Mouse (Mus musculus): ENCODE data around the gene Alkbh5. TPM values are rescaled to one million over a fixed set of nuclear protein-coding genes. Genes with fewer than 3 reads are reported as not detected.
"Not testable (repeated sequence)": the region's sequence is repeated elsewhere in the genome, so short reads cannot be mapped to it uniquely, and the experiment has no call there.

Alkbh5 gene
- polyA plus RNA-seq, 1 experiment from 2014 or later, result 30.1 TPM

DNA sequence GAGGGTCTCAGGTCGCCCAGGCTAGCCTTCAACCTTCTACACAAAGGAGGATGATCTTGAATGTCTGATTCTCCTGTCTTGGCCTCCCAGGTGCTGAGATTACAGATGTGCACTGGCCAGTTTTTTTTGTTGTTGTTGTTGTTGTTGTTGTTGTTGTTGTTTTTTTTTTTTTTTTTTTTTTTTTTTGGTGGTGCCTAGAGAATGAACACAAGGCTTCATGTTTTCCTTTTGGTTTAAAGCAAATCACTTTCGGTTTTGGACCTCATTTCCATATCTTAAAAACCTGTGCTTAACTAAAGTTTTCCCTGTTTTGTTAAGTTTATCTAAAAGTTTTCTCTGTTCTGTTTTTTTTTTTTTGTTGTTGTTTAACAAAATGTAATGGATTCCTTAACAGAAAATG, 3.4 kb downstream of the Alkbh5 start:
- no peaks in the 10 kb centered on the region for H3K9me3 ChIP-seq (ENCODE audit: control insufficient read depth, low read length)
- H3K36me3 ChIP-seq (ENCODE audit: control insufficient read depth, insufficient read depth, low read length), result peaks cover 25% of the 10 kb centered on the region
- no peak for DNase-seq (ENCODE audit: low spot score)
- peak overlapping the region; percentile 95 for H3K9ac ChIP-seq (ENCODE audit: low read depth, low read length)
- H3K4me1 ChIP-seq (ENCODE audit: control insufficient read depth, insufficient read depth, low read length), result peaks cover 35% of the 10 kb centered on the region
- WGBS, result 8% methylated on average over 2 of the region's 2 CpGs
- H3K4me2 ChIP-seq (ENCODE audit: low read depth, low read length), result peak overlapping the region; percentile 98
- H3K27me3 ChIP-seq (replicated peaks; ENCODE audit: control insufficient read depth, insufficient read depth, low read length), result no peaks in the 10 kb centered on the region
- H3K4me3 ChIP-seq (ENCODE audit: low read depth, low read length), result peak overlapping the region; percentile 96
- no peak overlapping the region for H3K27ac ChIP-seq (replicated peaks; ENCODE audit: low read depth, low read length)
- no peak for ATAC-seq (ENCODE audit: low read depth)

DNA sequence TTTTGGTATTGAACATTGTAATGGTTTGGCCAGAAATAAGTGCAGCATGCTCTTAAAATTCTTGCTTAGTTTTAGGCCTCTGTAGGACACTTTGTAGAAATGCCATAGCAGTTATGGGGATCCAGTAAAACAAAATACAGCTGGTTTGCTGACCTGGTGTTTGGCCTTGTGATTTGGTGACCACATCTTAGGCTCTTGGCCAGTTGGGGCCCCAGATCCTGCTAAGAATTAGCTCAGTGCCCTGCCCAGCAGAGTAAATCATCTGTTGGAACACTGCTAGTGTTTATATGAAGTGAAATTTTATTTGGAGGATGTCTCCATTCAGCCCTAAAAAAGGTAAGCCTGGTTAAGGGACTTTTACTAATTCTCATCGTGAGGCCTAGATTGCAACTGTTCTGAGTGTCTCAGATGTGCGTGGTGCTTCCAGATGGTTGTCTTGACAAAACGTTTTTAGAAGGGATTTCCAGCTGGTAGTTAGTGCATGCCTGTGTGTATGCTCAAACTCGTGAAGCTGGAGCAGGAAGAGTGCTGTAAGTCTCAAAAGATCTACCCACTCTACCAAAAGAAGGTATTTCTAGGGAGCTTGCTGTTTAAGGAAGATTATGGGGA, 3.9 kb downstream of the Alkbh5 start:
- H3K27ac ChIP-seq (replicated peaks; ENCODE audit: low read depth, low read length), result peak overlapping the region; percentile 46; the same call in 1 of the 2 replicates
- no peak for DNase-seq (ENCODE audit: low spot score)
- 4% methylated on average over 4 of the region's 4 CpGs for WGBS

GRCm38 (mm10) chr11:60540761-60541160, 4.6 kb downstream of the Alkbh5 start:
- 54% methylated on average over 2 of the region's 2 CpGs for WGBS
- ATAC-seq (ENCODE audit: low read depth) (no peak), DNase-seq (ENCODE audit: low spot score) (peak; percentile 40)
- Histone ChIP-seq H3K9ac (ENCODE audit: low read depth, low read length) (peak overlapping the region; percentile 60), H3K4me1 (ENCODE audit: control insufficient read depth, insufficient read depth, low read length) (peaks cover 35% of the 10 kb centered on the region), H3K9me3 (ENCODE audit: control insufficient read depth, low read length) (no peaks in the 10 kb centered on the region), H3K36me3 (ENCODE audit: control insufficient read depth, insufficient read depth, low read length) (peaks cover 27% of the 10 kb centered on the region), H3K4me2 (ENCODE audit: low read depth, low read length) (peak overlapping the region; percentile 98), H3K27me3 (replicated peaks; ENCODE audit: control insufficient read depth, insufficient read depth, low read length) (no peaks in the 10 kb centered on the region), H3K27ac (replicated peaks; ENCODE audit: low read depth, low read length) (peak overlapping the region; percentile 12), H3K4me3 (ENCODE audit: low read depth, low read length) (peak overlapping the region; percentile 96)

More for the DNA sequence above, 3.9 kb downstream of the Alkbh5 start:
- no peaks in the 10 kb centered on the region for H3K27me3 ChIP-seq (replicated peaks; ENCODE audit: control insufficient read depth, insufficient read depth, low read length)
- ATAC-seq (ENCODE audit: low read depth), result no peak
- peak overlapping the region; percentile 60 for H3K9ac ChIP-seq (ENCODE audit: low read depth, low read length)
- peaks cover 35% of the 10 kb centered on the region for H3K4me1 ChIP-seq (ENCODE audit: control insufficient read depth, insufficient read depth, low read length)
- peaks cover 27% of the 10 kb centered on the region for H3K36me3 ChIP-seq (ENCODE audit: control insufficient read depth, insufficient read depth, low read length)
- H3K4me3 ChIP-seq (ENCODE audit: low read depth, low read length), result peak overlapping the region; percentile 96
- peak overlapping the region; percentile 98 for H3K4me2 ChIP-seq (ENCODE audit: low read depth, low read length)
- no peaks in the 10 kb centered on the region for H3K9me3 ChIP-seq (ENCODE audit: control insufficient read depth, low read length)

GRCm38 (mm10) chr11:60541831-60542230, 5.7 kb downstream of the Alkbh5 start:
- DNase-seq (ENCODE audit: low spot score) (no peak), ATAC-seq (ENCODE audit: low read depth) (no peak)
- WGBS, result 84% methylated on average over 6 of the region's 6 CpGs
- Histone ChIP-seq H3K36me3 (ENCODE audit: control insufficient read depth, insufficient read depth, low read length) (peaks cover 37% of the 10 kb centered on the region), H3K4me3 (ENCODE audit: low read depth, low read length) (no peak overlapping the region), H3K27ac (replicated peaks; ENCODE audit: low read depth, low read length) (no peak overlapping the region), H3K9ac (ENCODE audit: low read depth, low read length) (no peak overlapping the region), H3K9me3 (ENCODE audit: control insufficient read depth, low read length) (no peaks in the 10 kb centered on the region), H3K4me1 (ENCODE audit: control insufficient read depth, insufficient read depth, low read length) (peaks cover 30% of the 10 kb centered on the region), H3K4me2 (ENCODE audit: low read depth, low read length) (no peak overlapping the region), H3K27me3 (replicated peaks; ENCODE audit: control insufficient read depth, insufficient read depth, low read length) (no peaks in the 10 kb centered on the region)

- not testable (repeated sequence) for H3K4me2 ChIP-seq (ENCODE audit: low read depth, low read length); H3K27ac ChIP-seq (replicated peaks; ENCODE audit: low read depth, low read length); H3K9ac ChIP-seq (ENCODE audit: low read depth, low read length); H3K27me3 ChIP-seq (replicated peaks; ENCODE audit: control insufficient read depth, insufficient read depth, low read length); ATAC-seq (ENCODE audit: low read depth); DNase-seq (ENCODE audit: low spot score); H3K9me3 ChIP-seq (ENCODE audit: control insufficient read depth, low read length); H3K4me3 ChIP-seq (ENCODE audit: low read depth, low read length)
- Histone ChIP-seq H3K4me1 (ENCODE audit: control insufficient read depth, insufficient read depth, low read length) (peaks cover 30% of the 10 kb centered on the region), H3K36me3 (ENCODE audit: control insufficient read depth, insufficient read depth, low read length) (peaks cover 51% of the 10 kb centered on the region)
- 94% methylated on average over 5 of the region's 5 CpGs for WGBS
Measured at GRCm38 (mm10) chr11:60543211-60543610, 7.0 kb downstream of the Alkbh5 start.

DNA sequence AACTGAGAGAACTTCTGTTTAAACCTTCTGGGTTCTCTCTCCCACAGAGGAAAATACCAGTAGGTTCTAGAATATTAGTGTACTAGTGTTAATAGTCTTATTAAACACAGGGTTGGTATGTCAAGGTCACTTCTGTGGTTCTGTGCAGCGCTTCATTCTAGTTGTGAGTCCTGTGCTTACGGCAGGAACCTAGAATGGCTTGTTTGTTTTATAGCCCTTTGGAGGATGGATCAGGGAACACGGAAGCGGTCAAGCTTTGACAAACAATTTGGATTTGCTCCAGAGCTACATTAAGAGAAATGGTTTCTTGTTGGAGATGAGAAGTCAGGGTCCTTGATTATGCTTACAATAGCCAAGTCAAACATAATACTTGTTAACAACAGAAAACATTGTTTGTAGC, 9.3 kb downstream of the Alkbh5 start:
- H3K27me3 ChIP-seq (replicated peaks; ENCODE audit: control insufficient read depth, insufficient read depth, low read length), result no peaks in the 10 kb centered on the region
- H3K4me3 ChIP-seq (ENCODE audit: low read depth, low read length), result no peak overlapping the region
- H3K9ac ChIP-seq (ENCODE audit: low read depth, low read length), result no peak overlapping the region
- DNase-seq (ENCODE audit: low spot score) (no peak), ATAC-seq (ENCODE audit: low read depth) (no peak)
- no peak overlapping the region for H3K4me2 ChIP-seq (ENCODE audit: low read depth, low read length)
- H3K4me1 ChIP-seq (ENCODE audit: control insufficient read depth, insufficient read depth, low read length), result peaks cover 24% of the 10 kb centered on the region
- no peaks in the 10 kb centered on the region for H3K9me3 ChIP-seq (ENCODE audit: control insufficient read depth, low read length)
- 78% methylated on average over 4 of the region's 4 CpGs for WGBS
- H3K27ac ChIP-seq (replicated peaks; ENCODE audit: low read depth, low read length), result no peak overlapping the region
- peaks cover 73% of the 10 kb centered on the region for H3K36me3 ChIP-seq (ENCODE audit: control insufficient read depth, insufficient read depth, low read length)

DNA sequence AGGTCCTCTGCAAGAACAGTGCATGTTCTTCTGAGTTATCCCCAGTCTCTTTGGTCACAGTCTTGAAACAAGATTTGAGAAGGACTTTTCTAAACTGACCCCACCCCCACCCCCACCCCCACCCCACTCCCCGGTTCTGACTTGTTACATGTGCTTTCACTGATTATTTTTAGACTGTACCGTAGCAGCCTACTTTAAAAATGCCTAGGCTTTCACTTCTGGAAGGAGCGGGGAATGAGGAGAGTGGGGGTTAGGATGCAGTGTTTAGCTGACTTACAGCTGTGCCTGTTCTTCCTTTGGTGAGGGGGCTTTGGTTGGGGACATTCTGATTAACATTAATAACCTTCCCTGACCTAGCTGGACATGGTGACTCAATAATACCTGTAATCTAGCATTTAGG, 11.9 kb downstream of the Alkbh5 start:
- H3K27me3 ChIP-seq (replicated peaks; ENCODE audit: control insufficient read depth, insufficient read depth, low read length), result no peaks in the 10 kb centered on the region
- no peak overlapping the region for H3K4me2 ChIP-seq (ENCODE audit: low read depth, low read length)
- no peak for DNase-seq (ENCODE audit: low spot score)
- no peak overlapping the region for H3K4me3 ChIP-seq (ENCODE audit: low read depth, low read length)
- H3K9me3 ChIP-seq (ENCODE audit: control insufficient read depth, low read length), result no peaks in the 10 kb centered on the region
- no peak for ATAC-seq (ENCODE audit: low read depth)
- 83% methylated on average over 3 of the region's 3 CpGs for WGBS
- peaks cover 84% of the 10 kb centered on the region for H3K36me3 ChIP-seq (ENCODE audit: control insufficient read depth, insufficient read depth, low read length)
- no peak overlapping the region for H3K27ac ChIP-seq (replicated peaks; ENCODE audit: low read depth, low read length)
- H3K9ac ChIP-seq (ENCODE audit: low read depth, low read length), result no peak overlapping the region
- peaks cover 6% of the 10 kb centered on the region for H3K4me1 ChIP-seq (ENCODE audit: control insufficient read depth, insufficient read depth, low read length)

DNA sequence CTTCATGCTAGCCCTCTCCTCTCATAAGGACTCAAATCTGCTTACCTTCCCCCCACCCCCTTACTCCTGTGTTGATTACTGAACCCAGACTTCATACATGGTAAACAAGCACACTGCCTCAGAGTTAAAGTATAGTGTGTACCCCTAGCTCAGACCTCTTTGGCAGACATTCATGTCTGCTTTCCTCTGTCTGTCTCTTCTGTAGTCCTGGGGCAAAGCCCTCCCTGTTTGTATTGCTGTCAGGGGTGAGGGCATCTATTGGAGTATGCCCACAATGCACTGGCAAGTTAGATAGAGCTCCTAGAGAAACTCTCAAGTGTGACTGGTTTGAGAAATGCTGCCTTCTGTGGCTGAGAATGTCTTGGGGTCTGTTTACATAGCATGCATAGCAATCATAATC, 16.9 kb downstream of the Alkbh5 start:
- H3K4me3 ChIP-seq (ENCODE audit: low read depth, low read length), result no peak overlapping the region
- no peaks in the 10 kb centered on the region for H3K9me3 ChIP-seq (ENCODE audit: control insufficient read depth, low read length)
- ATAC-seq (ENCODE audit: low read depth), result no peak
- no peak overlapping the region for H3K27ac ChIP-seq (replicated peaks; ENCODE audit: low read depth, low read length)
- no peak overlapping the region for H3K4me2 ChIP-seq (ENCODE audit: low read depth, low read length)
- DNase-seq (ENCODE audit: low spot score), result no peak
- H3K27me3 ChIP-seq (replicated peaks; ENCODE audit: control insufficient read depth, insufficient read depth, low read length), result no peaks in the 10 kb centered on the region
- no peaks in the 10 kb centered on the region for H3K4me1 ChIP-seq (ENCODE audit: control insufficient read depth, insufficient read depth, low read length)
- no peak overlapping the region for H3K9ac ChIP-seq (ENCODE audit: low read depth, low read length)
- peaks cover 97% of the 10 kb centered on the region for H3K36me3 ChIP-seq (ENCODE audit: control insufficient read depth, insufficient read depth, low read length)

- Histone ChIP-seq H3K36me3 (ENCODE audit: control insufficient read depth, insufficient read depth, low read length) (peaks cover 64% of the 10 kb centered on the region), H3K27ac (replicated peaks; ENCODE audit: low read depth, low read length) (no peak overlapping the region), H3K4me3 (ENCODE audit: low read depth, low read length) (no peak overlapping the region), H3K4me1 (ENCODE audit: control insufficient read depth, insufficient read depth, low read length) (no peaks in the 10 kb centered on the region), H3K27me3 (replicated peaks; ENCODE audit: control insufficient read depth, insufficient read depth, low read length) (no peaks in the 10 kb centered on the region), H3K9ac (ENCODE audit: low read depth, low read length) (no peak overlapping the region), H3K4me2 (ENCODE audit: low read depth, low read length) (no peak overlapping the region), H3K9me3 (ENCODE audit: control insufficient read depth, low read length) (no peaks in the 10 kb centered on the region)
- 88% methylated on average over 3 of the region's 3 CpGs for WGBS
- no peak for DNase-seq (ENCODE audit: low spot score)
- ATAC-seq (ENCODE audit: low read depth), result no peak
Measured at GRCm38 (mm10) chr11:60557675-60558074, 21.5 kb downstream of the Alkbh5 start.

All from embryonic facial prominence, embryonic 14.5 days (tissue).